Mouse (Mus musculus) heart, postnatal 10 days (tissue): ENCODE results near the gene Olfr1248. TPM values are rescaled to one million over a fixed set of nuclear protein-coding genes. Genes with fewer than 3 reads are reported as not detected.
"Not testable (repeated sequence)": the region's sequence is repeated elsewhere in the genome, so short reads cannot be mapped to it uniquely, and the experiment has no call there.

ENCODE experiments used
- DNase-seq, 2 experiments: peaks; one replicate each; pipeline ENCODE4 v3.0.0; 2021
- intact Hi-C: fragments of 180-260 bp; cut with DNase I; formaldehyde crosslinking; loops from one replicate; pipeline ENCODE4 v1.15.1; 2025
- total RNA-seq, 2 experiments: library from RNA; stranded (reverse); gene quantifications; 2 replicates each; pipeline ENCODE4 v1.2.3; 2021

Gene Olfr1248
- total RNA-seq: not detected

- intact Hi-C loops, DNase-seq: not testable (repeated sequence)
Observed at GRCm38 (mm10) chr2:89618145-89618544, at the start of gene Olfr1248. Olfr1248 (minus strand) TSS chr2:89618245.

- intact Hi-C loops: no loop called here
- DNase-seq: no peak
Observed at GRCm38 (mm10) chr2:89661367-89661766, 43.3 kb upstream of the Olfr1248 start, which contains the start of gene Olfr1250. Olfr1250 (minus strand) TSS chr2:89661467.

GRCm38 (mm10) chr2:89634883-89635282 is 16.8 kb upstream of the Olfr1248 start, which contains the start of gene Olfr1249:
Olfr1249 (minus strand) TSS chr2:89634983.
- intact Hi-C loops: no loop called here
- DNase-seq: no peak

GRCm38 (mm10) chr2:89614030-89614429 is 4.0 kb downstream of the Olfr1248 start, which contains the start of gene Olfr1247:
Olfr1247 (minus strand) TSS chr2:89614130.
- intact Hi-C loops: no loop called here
- DNase-seq: no peak

- DNase-seq: no peak
Observed at GRCm38 (mm10) chr2:89593057-89593456, 25.0 kb downstream of the Olfr1248 start, which contains the start of gene Olfr1246. Olfr1246 (minus strand) TSS chr2:89593157.

GRCm38 (mm10) chr2:89578347-89578746 is 39.7 kb downstream of the Olfr1248 start, which contains the start of gene Olfr1245:
Olfr1245 (minus strand) TSS chr2:89578447.
- no peak for DNase-seq
- intact Hi-C loops: no loop called here

More at GRCm38 (mm10) chr2:89593057-89593456, 25.0 kb downstream of the Olfr1248 start, which contains the start of gene Olfr1246:
- intact Hi-C loops: no loop called here

Other genes with a start within 250 kb of the Olfr1248 start
- gene Olfr1238, start 208.6 kb downstream of the Olfr1248 start, total RNA-seq: not detected
- not detected for gene Olfr1239, start 197.8 kb downstream of the Olfr1248 start, total RNA-seq
- not detected for gene Olfr1240, start 175.2 kb downstream of the Olfr1248 start, total RNA-seq
- not detected for gene Olfr1241, start 131.1 kb downstream of the Olfr1248 start, total RNA-seq
- not detected for gene Olfr1242, start 119.9 kb downstream of the Olfr1248 start, total RNA-seq
- gene Olfr1243, start 86.8 kb downstream of the Olfr1248 start, total RNA-seq: not detected
- gene Olfr1245, start 39.8 kb downstream of the Olfr1248 start, total RNA-seq: not detected
- gene Olfr1246, start 25.1 kb downstream of the Olfr1248 start, total RNA-seq: not detected
- under 1 TPM in 1 of 2 experiments, not detected in 1; 0.05 TPM for gene Olfr1247, start 4.1 kb downstream of the Olfr1248 start, total RNA-seq
- not detected for gene Olfr1249, start 16.7 kb upstream of the Olfr1248 start, total RNA-seq
- not detected for gene Olfr1250, start 43.2 kb upstream of the Olfr1248 start, total RNA-seq
- not detected for gene Olfr1251, start 53.7 kb upstream of the Olfr1248 start, total RNA-seq
- gene Olfr1252, start 106.8 kb upstream of the Olfr1248 start, total RNA-seq: not detected
- not detected for gene Olfr1253, start 138.8 kb upstream of the Olfr1248 start, total RNA-seq
- gene Olfr1254, start 175.4 kb upstream of the Olfr1248 start, total RNA-seq: not detected
- gene Olfr1255, start 193.8 kb upstream of the Olfr1248 start, total RNA-seq: not detected
- gene Olfr1256, start 223.3 kb upstream of the Olfr1248 start, total RNA-seq: not detected
- gene Olfr48, start 230.0 kb upstream of the Olfr1248 start, total RNA-seq: not detected